Mouse (Mus musculus): ENCODE measurements around the gene Vsnl1. TPM values are rescaled to one million over a fixed set of nuclear protein-coding genes. Genes with fewer than 3 reads are reported as not detected.

Gene Vsnl1
- 20.5 and 23.9 TPM in 2 replicates for polyA plus RNA-seq (2012; rRNA removed)

DNA sequence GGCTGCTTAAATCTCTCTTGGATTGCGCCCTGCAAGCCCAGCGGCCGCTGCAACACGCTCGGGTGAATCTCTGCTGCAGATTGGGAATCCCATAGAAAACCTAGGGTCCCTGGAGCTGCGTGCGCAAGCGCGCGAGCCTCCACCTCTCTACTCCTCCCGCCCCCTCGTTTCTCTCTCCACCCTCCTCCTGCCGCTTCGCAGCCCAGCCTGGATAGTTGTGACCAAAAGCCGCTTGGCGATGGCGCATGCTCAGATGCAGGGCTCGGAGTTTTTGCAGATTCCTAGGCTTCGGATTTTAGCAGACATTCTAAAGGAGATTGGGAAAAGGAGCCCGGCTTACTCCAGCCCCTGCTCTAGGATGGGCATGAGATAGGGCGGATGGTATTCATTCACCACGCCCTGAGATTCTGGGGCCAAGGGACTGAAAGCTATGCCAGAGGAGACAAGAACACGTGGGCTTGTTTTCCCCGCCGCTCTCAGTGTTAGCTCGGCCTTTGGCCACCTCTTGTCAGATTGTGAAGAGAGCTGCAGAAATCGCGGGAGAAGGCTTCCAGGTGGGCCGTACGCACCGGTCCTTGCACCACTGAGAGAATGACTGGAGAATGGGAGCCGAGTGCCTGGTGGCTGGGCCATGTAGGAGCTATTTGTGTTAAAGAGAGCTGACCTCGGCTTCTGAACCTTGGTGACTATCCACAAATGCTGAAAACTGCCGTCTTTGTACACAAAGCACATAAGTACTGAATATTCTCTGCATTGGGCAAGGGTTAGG is at the start of gene Vsnl1:
Gene Vsnl1 (minus strand): TSS at position 117 of the 769 bp plus-strand sequence.

DNA sequence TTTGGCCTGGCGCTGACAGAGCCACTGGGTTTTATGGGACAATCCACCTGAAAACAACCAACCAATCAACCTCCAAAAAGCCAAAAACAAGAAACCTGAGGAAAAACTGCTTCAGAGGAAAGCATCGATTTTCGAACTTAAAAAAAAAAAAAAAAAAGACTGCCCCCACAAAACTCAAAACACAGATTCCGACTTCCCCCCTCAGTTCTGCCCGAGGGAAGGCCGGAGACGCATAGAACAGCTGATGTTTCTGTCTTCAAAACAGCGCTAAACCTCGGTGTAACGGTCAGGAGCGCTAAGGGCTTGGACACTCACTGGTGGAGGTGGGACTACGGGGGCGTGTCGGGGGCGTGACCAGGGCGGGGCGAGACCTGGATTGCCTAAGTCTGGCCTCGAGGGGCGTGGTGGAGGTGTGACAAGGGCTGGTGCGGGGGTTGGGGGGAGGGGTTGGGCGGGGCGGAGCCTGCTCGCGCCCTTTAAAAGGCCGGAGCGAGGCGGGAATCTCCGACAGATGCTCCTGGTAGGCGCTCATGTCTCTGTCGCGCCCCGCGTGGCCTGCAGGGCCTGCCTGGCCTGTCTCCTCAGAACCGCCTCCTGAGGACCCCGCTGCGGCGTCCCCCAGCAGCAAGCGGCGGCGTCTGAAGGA is 19.3 kb upstream of the Vsnl1 start, which contains the start of gene Rad51ap2:
Gene Rad51ap2 (plus strand): TSS at position 531 of the 646 bp plus-strand sequence.

Other genes starting within 250 kb of the Vsnl1 start
- not detected in 2 replicates for gene Msgn1, start 227.6 kb downstream of the Vsnl1 start, polyA plus RNA-seq (2012; rRNA removed)
- 3.4 and 3.9 TPM in 2 replicates for gene Gen1, start 170.8 kb downstream of the Vsnl1 start, polyA plus RNA-seq (2012; rRNA removed)
- gene Smc6, start 170.7 kb downstream of the Vsnl1 start, polyA plus RNA-seq (2012; rRNA removed), result 57.7 and 66.7 TPM in 2 replicates
- gene Rad51ap2, start 19.5 kb upstream of the Vsnl1 start, polyA plus RNA-seq (2012; rRNA removed), result 0.12 and 0.19 TPM in 2 replicates